Mouse (Mus musculus) C2C12 (cell line): ENCODE data around the gene Ankfn1.

ENCODE experiments used
- CEBPB ChIP-seq: IDR thresholded peaks from one replicate; pipeline ENCODE4 v1.6.1; 2011; ENCODE audit warnings: low read depth, mild to moderate bottlenecking, control low read depth, moderate library complexity
- CTCF ChIP-seq: IDR thresholded peaks from one replicate; pipeline ENCODE4 v1.5.1; 2011; ENCODE audit not compliant: control insufficient read depth, insufficient read depth, insufficient read length
- MYOG ChIP-seq: IDR thresholded peaks from one replicate; pipeline ENCODE4 v1.6.1; 2011; ENCODE audit not compliant: control insufficient read depth, insufficient read length; ENCODE audit errors: extremely low read depth
- USF1 ChIP-seq: IDR thresholded peaks from one replicate; pipeline ENCODE4 v1.6.1; 2011; ENCODE audit warnings: low read depth, mild to moderate bottlenecking, control low read depth, moderate library complexity

GRCm38 (mm10) chr11:89447477-89447876 lies 330.0 kb downstream of the Ankfn1 start:
- no peak for TF ChIP-seq CTCF
- no peak for TF ChIP-seq USF1
- TF ChIP-seq CEBPB: no peak
- no peak for TF ChIP-seq MYOG
